Mouse (Mus musculus): Measurements from ENCODE around the gene Micu2. TPM values are rescaled to one million over a fixed set of nuclear protein-coding genes. Genes with fewer than 3 reads are reported as not detected.
A peak's percentile ranks its signal among the peaks of the same experiment; 100 is the strongest.
"Not testable (repeated sequence)": the region's sequence is repeated elsewhere in the genome, so short reads cannot be mapped to it uniquely, and the experiment has no call there.

Micu2 gene
- total RNA-seq, 2 experiments from 2014 or later, result 25.6 to 26.0 TPM

GRCm38 (mm10) chr14:57945834-57946233 lies 53.2 kb downstream of the Micu2 start:
- intact Hi-C loops (cut with DNase I), result no loop called here
- DNase-seq (ENCODE audit: extremely low spot score in 1 of 2, low spot score in 2 of 2), result no peak
- Histone ChIP-seq H3K27ac (no peak overlapping the region), H3K4me3 (no peak overlapping the region)
- TF ChIP-seq CTCF (IDR thresholded peaks at IDR 0.05), result no peak

GRCm38 (mm10) chr14:57937297-57937696 lies 61.8 kb downstream of the Micu2 start:
- intact Hi-C loops (cut with DNase I), result no loop called here
- TF ChIP-seq CTCF (IDR thresholded peaks at IDR 0.05), result no peak
- no peak for DNase-seq (ENCODE audit: extremely low spot score in 1 of 2, low spot score in 2 of 2)
- no peak overlapping the region for H3K4me3 ChIP-seq
- H3K27ac ChIP-seq, result no peak overlapping the region

DNA sequence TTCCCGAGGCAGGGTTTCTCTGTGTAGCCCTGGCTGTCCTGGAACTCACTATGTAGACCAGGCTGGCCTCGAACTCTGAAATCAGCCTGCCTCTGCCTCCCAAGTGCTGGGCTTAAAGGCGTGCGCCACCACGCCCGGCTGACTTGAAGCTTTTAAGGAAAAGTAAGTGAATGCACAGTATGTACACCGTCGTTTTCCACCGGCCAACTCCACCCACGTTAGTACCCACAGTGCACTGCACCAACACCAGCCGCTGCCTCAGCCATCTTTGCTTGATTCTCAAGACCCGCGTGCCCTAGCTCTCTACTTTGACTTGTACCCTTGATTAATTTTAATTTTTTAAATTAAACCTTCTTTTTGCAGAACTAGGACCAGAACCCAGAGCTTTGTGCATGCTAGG lies 64.4 kb downstream of the Micu2 start:
- TF ChIP-seq CTCF (IDR thresholded peaks at IDR 0.05), result no peak
- intact Hi-C loops (cut with DNase I), result no loop called here

DNA sequence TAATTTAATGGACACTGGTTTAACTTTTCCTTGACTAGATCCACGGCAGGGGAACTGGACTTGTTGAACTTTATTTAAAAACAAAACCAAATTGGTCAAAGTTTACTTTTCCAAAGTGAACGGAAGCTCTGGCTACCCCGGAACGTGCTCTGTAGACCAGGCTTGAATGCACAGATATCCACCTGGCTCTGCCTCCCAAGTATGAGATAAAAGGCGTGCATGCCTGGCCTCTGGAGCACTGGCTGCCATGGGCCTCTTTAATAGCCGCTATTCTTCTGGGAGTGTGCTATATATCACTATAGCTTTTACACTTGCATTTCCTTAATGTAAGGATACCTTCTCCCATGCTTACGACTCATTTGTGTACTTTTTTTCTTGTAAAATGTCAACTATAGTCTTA lies 65.5 kb downstream of the Micu2 start:
- Histone ChIP-seq H3K4me3 (no peak overlapping the region), H3K27ac (no peak overlapping the region)
- DNase-seq (ENCODE audit: extremely low spot score in 1 of 2, low spot score in 2 of 2), result no peak
- no peak for TF ChIP-seq CTCF (IDR thresholded peaks at IDR 0.05)
- intact Hi-C loops (cut with DNase I), result no loop called here

More for the DNA sequence above, 64.4 kb downstream of the Micu2 start:
- no peak overlapping the region for H3K4me3 ChIP-seq
- no peak for DNase-seq (ENCODE audit: extremely low spot score in 1 of 2, low spot score in 2 of 2)
- no peak overlapping the region for H3K27ac ChIP-seq

GRCm38 (mm10) chr14:57932881-57933443 lies 66.1 kb downstream of the Micu2 start:
- no peak for TF ChIP-seq CTCF (IDR thresholded peaks at IDR 0.05)
- intact Hi-C loops (cut with DNase I), result no loop called here
- DNase-seq (ENCODE audit: extremely low spot score in 1 of 2, low spot score in 2 of 2), result no peak
- Histone ChIP-seq H3K27ac (no peak overlapping the region), H3K4me3 (no peak overlapping the region)

- no peak for TF ChIP-seq CTCF (IDR thresholded peaks at IDR 0.05)
- DNase-seq (ENCODE audit: extremely low spot score in 1 of 2, low spot score in 2 of 2), result no peak
- intact Hi-C loops (cut with DNase I), result loop anchor here (5.0 kb wide), 1 partner anchor 76 kb away; the partner anchor contains the start of gene Micu2
- no peak overlapping the region for H3K4me3 ChIP-seq
- peak overlapping the region; percentile 62 for H3K27ac ChIP-seq
These were observed 77.5 kb downstream of the Micu2 start for GRCm38 (mm10) chr14:57921428-57922131.

GRCm38 (mm10) chr14:57920568-57921310 lies 78.3 kb downstream of the Micu2 start:
- H3K27ac ChIP-seq, result peak overlapping the region; percentile 62
- intact Hi-C loops (cut with DNase I), result loop anchor here (5.0 kb wide), 1 partner anchor 77 kb away; the partner anchor contains the start of gene Micu2
- 0 out of 2 replicates have a peak overlapping the region, but pooled peaks have one; percentile 15 for H3K4me3 ChIP-seq
- no peak for TF ChIP-seq CTCF (IDR thresholded peaks at IDR 0.05)
- peak; percentile 18 to 23 for DNase-seq (ENCODE audit: extremely low spot score in 1 of 2, low spot score in 2 of 2)

DNA sequence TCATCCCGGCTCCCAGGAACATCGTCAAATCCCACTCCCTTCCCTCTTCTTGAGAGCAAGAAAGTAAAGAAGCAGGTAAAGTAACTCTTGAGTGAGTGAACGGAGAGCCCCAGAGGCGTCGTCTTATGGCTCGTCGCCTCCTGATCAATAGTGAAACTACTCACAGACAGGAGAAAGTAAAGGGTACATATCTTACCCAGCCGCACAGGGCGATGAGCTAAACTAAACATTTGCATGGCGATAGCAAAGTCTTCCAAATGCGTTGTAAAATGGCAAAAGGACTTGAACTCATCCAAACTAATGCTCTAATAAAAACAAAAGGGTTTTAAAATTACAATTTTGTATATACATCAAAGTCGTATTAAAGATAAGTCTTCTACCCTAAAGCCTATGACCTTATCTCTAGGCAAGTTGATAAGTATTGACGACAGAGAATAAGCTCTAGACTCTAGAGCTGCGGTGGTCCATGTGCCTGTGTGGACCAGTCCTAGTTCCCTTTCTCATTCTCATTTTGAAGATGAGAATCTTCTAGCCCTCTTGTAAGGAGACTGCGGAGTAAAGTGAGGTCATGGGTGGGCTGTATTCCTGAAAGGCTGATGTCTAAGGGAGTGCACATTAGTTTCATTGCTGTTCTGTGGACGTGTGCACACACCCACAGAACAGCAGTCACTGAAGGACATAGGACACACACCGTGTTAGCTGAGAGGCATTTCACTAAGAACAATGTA lies 79.8 kb downstream of the Micu2 start:
- H3K4me3 ChIP-seq, result no peak overlapping the region
- DNase-seq (ENCODE audit: extremely low spot score in 1 of 2, low spot score in 2 of 2), result no peak
- H3K27ac ChIP-seq, result no peak overlapping the region
- TF ChIP-seq CTCF (IDR thresholded peaks at IDR 0.05), result no peak
- intact Hi-C loops (cut with DNase I), result no loop called here

DNA sequence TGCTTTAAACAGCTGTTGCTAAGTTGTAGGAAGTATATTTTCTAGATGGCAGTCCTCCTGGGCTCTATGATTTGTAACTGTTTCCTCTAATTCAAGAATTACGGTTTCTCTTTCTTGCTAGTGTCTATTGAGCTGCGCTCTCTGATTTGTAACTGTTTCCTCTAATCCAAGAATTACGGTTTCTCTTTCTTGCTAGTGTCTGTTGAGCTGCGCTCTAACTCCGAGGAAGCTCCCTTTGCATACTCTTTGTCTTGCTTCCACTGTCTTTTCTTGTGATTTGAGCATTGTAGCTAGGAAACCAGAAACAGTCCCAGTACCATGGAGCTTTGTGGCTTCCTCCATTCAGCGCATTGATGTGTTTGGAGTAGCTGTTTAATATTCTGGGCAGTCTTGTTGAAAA lies 83.7 kb downstream of the Micu2 start:
- DNase-seq (ENCODE audit: extremely low spot score in 1 of 2, low spot score in 2 of 2), result no peak
- no peak for TF ChIP-seq CTCF (IDR thresholded peaks at IDR 0.05)
- intact Hi-C loops (cut with DNase I), result no loop called here
- Histone ChIP-seq H3K4me3 (no peak overlapping the region), H3K27ac (no peak overlapping the region)

DNA sequence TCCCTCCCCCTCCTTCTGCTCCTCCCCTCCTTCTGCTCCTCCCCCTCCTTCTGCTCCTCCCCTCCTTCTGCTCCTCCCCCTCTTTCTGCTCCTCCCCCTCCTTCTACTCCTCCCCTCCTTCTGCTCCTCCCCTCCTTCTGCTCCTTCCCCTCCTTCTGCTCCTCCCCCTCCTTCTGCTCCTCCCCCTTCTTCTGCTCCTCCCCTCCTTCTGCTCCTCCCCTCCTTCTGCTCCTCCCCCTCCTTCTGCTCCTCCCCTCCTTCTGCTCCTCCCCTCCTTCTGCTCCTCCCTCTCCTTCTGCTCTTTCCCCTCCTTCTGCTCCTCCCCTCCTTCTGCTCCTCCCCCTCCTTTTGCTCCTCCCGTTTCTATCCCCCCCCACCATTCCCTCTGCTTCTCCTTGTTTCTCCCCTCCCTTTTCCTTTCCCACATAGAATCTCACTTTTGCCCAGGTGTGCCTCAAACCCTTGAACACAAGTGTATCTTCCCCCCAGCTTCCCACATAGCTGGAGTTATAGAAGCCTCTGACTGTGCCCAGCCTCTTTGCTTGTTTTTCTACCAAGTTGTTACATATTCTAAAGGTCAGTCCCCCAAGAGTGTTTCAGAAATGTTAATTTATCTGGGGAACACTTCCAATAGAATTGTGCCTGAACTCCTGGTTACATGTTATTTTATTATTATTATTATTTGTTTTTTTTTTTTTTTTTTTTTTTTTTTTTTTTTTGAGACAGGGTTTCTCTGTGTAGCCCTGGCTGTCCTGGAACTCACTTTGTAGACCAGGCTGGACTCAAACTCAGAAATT lies 86.7 kb downstream of the Micu2 start:
- H3K27ac ChIP-seq; DNase-seq (ENCODE audit: extremely low spot score in 1 of 2, low spot score in 2 of 2); H3K4me3 ChIP-seq; intact Hi-C loops (cut with DNase I): not testable (repeated sequence)

DNA sequence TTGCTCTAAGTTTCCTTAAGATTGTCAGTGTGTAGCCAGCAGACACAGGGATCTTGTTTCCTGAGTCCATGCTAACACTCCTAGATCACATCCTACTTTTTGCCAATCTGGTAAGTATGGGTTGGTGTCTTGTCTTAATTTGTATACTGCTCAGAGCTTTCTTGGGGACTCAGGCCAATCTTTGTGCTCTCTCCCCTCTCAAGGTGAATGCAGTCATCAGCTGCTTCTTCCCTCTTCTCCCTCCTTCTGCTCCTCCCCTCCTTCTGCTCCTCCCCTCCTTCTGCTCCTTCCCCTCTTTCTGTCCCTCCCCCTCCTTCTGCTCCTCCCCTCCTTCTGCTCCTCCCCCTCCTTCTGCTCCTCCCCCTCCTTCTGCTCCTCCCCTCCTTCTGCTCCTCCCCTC lies 87.3 kb downstream of the Micu2 start:
- intact Hi-C loops (cut with DNase I); DNase-seq (ENCODE audit: extremely low spot score in 1 of 2, low spot score in 2 of 2); H3K27ac ChIP-seq; H3K4me3 ChIP-seq: not testable (repeated sequence)
